ENCODE assay signal across 8 mouse cellular contexts in the genomic region with DNA sequence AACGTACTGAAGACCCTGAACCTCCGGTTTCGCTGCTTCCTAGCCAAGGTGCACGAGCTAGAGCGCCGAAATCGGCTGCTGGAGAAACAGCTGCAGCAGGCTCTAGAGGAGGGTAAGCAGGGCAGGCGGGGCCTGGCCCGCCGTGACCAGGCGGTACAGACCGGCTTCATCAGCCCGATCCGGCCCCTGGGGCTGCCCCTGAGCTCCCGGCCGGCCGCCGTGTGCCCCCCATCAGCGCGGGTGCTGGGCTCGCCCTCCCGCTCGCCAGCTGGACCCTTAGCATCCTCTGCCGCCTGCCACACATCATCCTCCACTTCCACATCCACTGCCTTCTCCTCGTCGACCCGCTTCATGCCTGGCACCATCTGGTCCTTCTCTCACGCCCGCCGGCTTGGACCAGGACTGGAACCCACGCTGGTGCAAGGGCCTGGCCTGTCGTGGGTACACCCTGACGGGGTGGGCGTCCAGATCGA. TPM values are rescaled to one million over a fixed set of nuclear protein-coding genes. Genes with fewer than 3 reads are reported as not detected.
DNase-seq lines count a peak whose midpoint lies in the region; ATAC-seq and TF ChIP-seq lines count a peak whose summit lies in the region.

No protein-coding gene starts in this region.

- peak overlapping the region; percentile 89 for H3K9ac ChIP-seq in heart, embryonic 14.5 days (ENCODE audit: low read length)
- H3K9ac ChIP-seq in liver, embryonic 12.5 days: peak overlapping the region; percentile 88
- peak overlapping the region; percentile 47 for H3K9ac ChIP-seq in stomach, embryonic 15.5 days

- H3K4me3 ChIP-seq in gastrocnemius, adult 2 months: peak overlapping the region; percentile 79
- H3K4me3 ChIP-seq in thymus, adult 2 months (ENCODE audit: control insufficient read depth, insufficient read depth, low read length): peak overlapping the region; percentile 95
- peak overlapping the region; percentile 81 to 83 for H3K4me3 ChIP-seq in heart, embryonic 14.5 days (ENCODE audit: control insufficient read depth in 1 of 2, insufficient read depth in 1 of 2, low read depth in 1 of 2, low read length in 2 of 2)
- H3K4me3 ChIP-seq in liver, embryonic 12.5 days: peak overlapping the region; percentile 83
- peak overlapping the region; percentile 63 for H3K4me3 ChIP-seq in stomach, embryonic 15.5 days (replicated peaks)

- intact Hi-C loops in gastrocnemius, adult 2 months (cut with DNase I): loop anchor here (5.0 kb wide), 1 partner anchor 87 kb away; the partner anchor contains the start of gene Tapbpl

- peak; percentile 3; the same call in 1 of the 2 replicates for ATAC-seq in heart, embryonic 14.5 days (ENCODE audit: insufficient number of reproducible peaks, insufficient read depth, low FRiP score, low read depth)
- ATAC-seq in liver, embryonic 12.5 days: peak; percentile 76
- peak; percentile 50; the same call in 1 of the 2 replicates for ATAC-seq in stomach, embryonic 15.5 days (ENCODE audit: insufficient read depth, low FRiP score, low read depth)

- no peak for TF ChIP-seq POLR2A in thymus, adult 2 months (IDR thresholded peaks at IDR 0.05; ENCODE audit: control insufficient read depth, extremely low read depth, insufficient read depth, low read length, poor library complexity)

- peak; percentile 61 for DNase-seq in gastrocnemius, adult 2 months
- no peak for DNase-seq in gastrocnemius, postnatal 10 days
- DNase-seq in thymus, adult 2 months: no peak
- DNase-seq in thymus, postnatal 36 days: no peak
- no peak for DNase-seq in ovary, postnatal 36 days (ENCODE audit: low spot score)

- no peak for TF ChIP-seq CTCF in gastrocnemius, adult 2 months (IDR thresholded peaks at IDR 0.05)
- TF ChIP-seq CTCF in thymus, adult 2 months (IDR thresholded peaks at IDR 0.05; ENCODE audit: borderline replicate concordance, control insufficient read depth, extremely low read depth, insufficient read depth, low read length, poor library complexity): no peak

- peak overlapping the region; percentile 94 for H3K27ac ChIP-seq in gastrocnemius, adult 2 months
- H3K27ac ChIP-seq in thymus, adult 2 months (ENCODE audit: control insufficient read depth, insufficient read depth, low read length): peak overlapping the region; percentile 13; the same call in 1 of the 2 replicates
- H3K27ac ChIP-seq in heart, embryonic 14.5 days (replicated peaks in 1 of 2; ENCODE audit: control insufficient read depth in 1 of 2, insufficient read depth in 1 of 2, low read depth in 2 of 2, low read length in 2 of 2): peak overlapping the region; percentile 86 to 92
- peak overlapping the region; percentile 82 for H3K27ac ChIP-seq in liver, embryonic 12.5 days
- H3K27ac ChIP-seq in stomach, embryonic 15.5 days: peak overlapping the region; percentile 86

- peaks cover 14% of the 10 kb centered on the region for H3K36me3 ChIP-seq in thymus, adult 2 months (ENCODE audit: control insufficient read depth, insufficient read depth, low read length)
- H3K36me3 ChIP-seq in heart, embryonic 14.5 days (ENCODE audit: control insufficient read depth, insufficient read depth, low read length): peaks cover 40% of the 10 kb centered on the region
- peaks cover 55% of the 10 kb centered on the region for H3K36me3 ChIP-seq in liver, embryonic 12.5 days
- H3K36me3 ChIP-seq in stomach, embryonic 15.5 days: peaks cover 24% of the 10 kb centered on the region

- H3K9me3 ChIP-seq in heart, embryonic 14.5 days (ENCODE audit: control insufficient read depth, low read length): no peaks in the 10 kb centered on the region
- no peaks in the 10 kb centered on the region for H3K9me3 ChIP-seq in liver, embryonic 12.5 days (replicated peaks)
- no peaks in the 10 kb centered on the region for H3K9me3 ChIP-seq in stomach, embryonic 15.5 days

- WGBS in thymus, adult 2 months: 2% methylated on average over 35 of the region's 35 CpGs
- WGBS in heart, embryonic 14.5 days: under 1% methylated on average over 34 of the region's 35 CpGs
- 2% methylated on average over 35 of the region's 35 CpGs for WGBS in liver, embryonic 12.5 days (ENCODE audit: insufficient replicate concordance)
- 6% methylated on average over 35 of the region's 35 CpGs for WGBS in stomach, embryonic 15.5 days

- peak overlapping the region; percentile 87 for H3K4me2 ChIP-seq in heart, embryonic 14.5 days (ENCODE audit: low read length)
- peak overlapping the region; percentile 94 for H3K4me2 ChIP-seq in liver, embryonic 12.5 days
- H3K4me2 ChIP-seq in stomach, embryonic 15.5 days: peak overlapping the region; percentile 79

- H3K4me1 ChIP-seq in thymus, adult 2 months (replicated peaks; ENCODE audit: control insufficient read depth, insufficient read depth, low read length): peaks cover 26% of the 10 kb centered on the region
- peaks cover 36 to 52% of the 10 kb centered on the region in 2 experiments for H3K4me1 ChIP-seq in heart, embryonic 14.5 days (ENCODE audit: control insufficient read depth in 2 of 2, insufficient read depth in 2 of 2, low read length in 2 of 2)
- H3K4me1 ChIP-seq in liver, embryonic 12.5 days: peaks cover 59% of the 10 kb centered on the region
- peaks cover 44% of the 10 kb centered on the region for H3K4me1 ChIP-seq in stomach, embryonic 15.5 days

- H3K27me3 ChIP-seq in thymus, adult 2 months (ENCODE audit: control insufficient read depth, insufficient read depth, low read length): no peaks in the 10 kb centered on the region
- H3K27me3 ChIP-seq in heart, embryonic 14.5 days (ENCODE audit: control insufficient read depth, insufficient read depth, low read length): no peaks in the 10 kb centered on the region
- no peaks in the 10 kb centered on the region for H3K27me3 ChIP-seq in liver, embryonic 12.5 days (replicated peaks)
- no peaks in the 10 kb centered on the region for H3K27me3 ChIP-seq in stomach, embryonic 15.5 days (replicated peaks)

RNA-seq across cellular contexts. Expression of gene Iffo1, which starts 0.5 kb away (rescaled TPM):
- total RNA-seq in gastrocnemius, adult 2 months (2021): 1 to 10 TPM; 7.8 to 9.4 TPM
- total RNA-seq in gastrocnemius, postnatal 10 days (2021): 10 to 100 TPM; 50.8 to 60.1 TPM
- 90.4 and 94.6 TPM in 2 replicates for polyA plus RNA-seq in thymus, adult 2 months (2012; rRNA removed)
- 8.7 and 9.7 TPM in 2 replicates for polyA plus RNA-seq in heart, embryonic 14.5 days (2014; fragmentation: Nextera tagmentation; extraction: Ambion mirVana)
- polyA plus RNA-seq in liver, embryonic 12.5 days (2016; fragmentation: Nextera tagmentation; extraction: Ambion mirVana): 6.6 and 7.3 TPM in 2 replicates
- 8.2 and 9.0 TPM in 2 replicates for polyA plus RNA-seq in stomach, embryonic 15.5 days (2015; fragmentation: Nextera tagmentation; extraction: Ambion mirVana)

RNA-seq across cellular contexts. Expression of gene Nop2, which starts 13.8 kb away (rescaled TPM):
- total RNA-seq in gastrocnemius, adult 2 months (2021): 10 to 100 TPM; 17.9 to 18.1 TPM
- total RNA-seq in gastrocnemius, postnatal 10 days (2021): 10 to 100 TPM; 16.0 to 21.1 TPM
- polyA plus RNA-seq in thymus, adult 2 months (2012; rRNA removed): 26.4 and 28.6 TPM in 2 replicates
- polyA plus RNA-seq in heart, embryonic 14.5 days (2014; fragmentation: Nextera tagmentation; extraction: Ambion mirVana): 35.3 and 36.6 TPM in 2 replicates
- polyA plus RNA-seq in liver, embryonic 12.5 days (2016; fragmentation: Nextera tagmentation; extraction: Ambion mirVana): 83.1 and 85.3 TPM in 2 replicates
- polyA plus RNA-seq in stomach, embryonic 15.5 days (2015; fragmentation: Nextera tagmentation; extraction: Ambion mirVana): 55.6 and 60.1 TPM in 2 replicates

RNA-seq across cellular contexts. Expression of gene Gapdh, which starts 20.8 kb away (rescaled TPM):
- total RNA-seq in gastrocnemius, adult 2 months (2021): over 10,000 TPM in 1 of 2 experiments, 1,000 to 10,000 TPM in 1; 9,742 to 11,894 TPM
- total RNA-seq in gastrocnemius, postnatal 10 days (2021): 1,000 to 10,000 TPM; 7,536 to 8,309 TPM
- polyA plus RNA-seq in thymus, adult 2 months (2012; rRNA removed): 3,688 and 4,326 TPM in 2 replicates
- polyA plus RNA-seq in heart, embryonic 14.5 days (2014; fragmentation: Nextera tagmentation; extraction: Ambion mirVana): 4,765 and 5,242 TPM in 2 replicates
- 1,499 and 1,575 TPM in 2 replicates for polyA plus RNA-seq in liver, embryonic 12.5 days (2016; fragmentation: Nextera tagmentation; extraction: Ambion mirVana)
- polyA plus RNA-seq in stomach, embryonic 15.5 days (2015; fragmentation: Nextera tagmentation; extraction: Ambion mirVana): 1,509 and 1,865 TPM in 2 replicates

RNA-seq across cellular contexts. Expression of gene Ncapd2, which starts 46.0 kb away (rescaled TPM):
- total RNA-seq in gastrocnemius, adult 2 months (2021): 1 to 10 TPM; 6.5 to 9.8 TPM
- 10 to 100 TPM; 28.3 to 41.5 TPM for total RNA-seq in gastrocnemius, postnatal 10 days (2021)
- polyA plus RNA-seq in thymus, adult 2 months (2012; rRNA removed): 430 and 598 TPM in 2 replicates
- 66.0 and 67.5 TPM in 2 replicates for polyA plus RNA-seq in heart, embryonic 14.5 days (2014; fragmentation: Nextera tagmentation; extraction: Ambion mirVana)
- polyA plus RNA-seq in liver, embryonic 12.5 days (2016; fragmentation: Nextera tagmentation; extraction: Ambion mirVana): 132 and 138 TPM in 2 replicates
- polyA plus RNA-seq in stomach, embryonic 15.5 days (2015; fragmentation: Nextera tagmentation; extraction: Ambion mirVana): 107 and 108 TPM in 2 replicates

RNA-seq across cellular contexts. Expression of gene Mrpl51, which starts 46.1 kb away (rescaled TPM):
- 100 to 1,000 TPM; 214 to 262 TPM for total RNA-seq in gastrocnemius, adult 2 months (2021)
- 100 to 1,000 TPM; 212 to 236 TPM for total RNA-seq in gastrocnemius, postnatal 10 days (2021)
- 68.1 and 70.7 TPM in 2 replicates for polyA plus RNA-seq in thymus, adult 2 months (2012; rRNA removed)
- polyA plus RNA-seq in heart, embryonic 14.5 days (2014; fragmentation: Nextera tagmentation; extraction: Ambion mirVana): 261 and 264 TPM in 2 replicates
- 211 and 222 TPM in 2 replicates for polyA plus RNA-seq in liver, embryonic 12.5 days (2016; fragmentation: Nextera tagmentation; extraction: Ambion mirVana)
- polyA plus RNA-seq in stomach, embryonic 15.5 days (2015; fragmentation: Nextera tagmentation; extraction: Ambion mirVana): 231 and 236 TPM in 2 replicates

Comparison
In these comparisons a context has a peak if more than half of its experiments do, and no peak if none do; other contexts are left out.
1. H3K27ac ChIP-seq: peak in every context shown above with its lines; median percentile 94 in gastrocnemius, adult 2 months; 89 in heart, embryonic 14.5 days; 86 in stomach, embryonic 15.5 days; 82 in liver, embryonic 12.5 days; 13 in thymus, adult 2 months.
2. ATAC-seq: peak in every context shown above with its lines; median percentile 76 in liver, embryonic 12.5 days; 50 in stomach, embryonic 15.5 days; 3 in heart, embryonic 14.5 days.